Mouse (Mus musculus) kidney, adult 2 months (tissue): Measurements from ENCODE around the gene Scfd2.

Source experiments
- CTCF ChIP-seq: fragments of 200-500 bp; conservative IDR thresholded peaks from 2 replicates; pipeline ENCODE4 v1.5.1; 2011; ENCODE audit warnings: low read depth, mild to moderate bottlenecking, control low read depth, low read length, moderate library complexity, mixed read lengths; ENCODE audit not compliant: insufficient read depth, insufficient read length
- POLR2A ChIP-seq: fragments of 200-500 bp; IDR thresholded peaks from one replicate; pipeline ENCODE4 v1.6.1; 2011; ENCODE audit warnings: low read depth, low read length, control low read depth

DNA sequence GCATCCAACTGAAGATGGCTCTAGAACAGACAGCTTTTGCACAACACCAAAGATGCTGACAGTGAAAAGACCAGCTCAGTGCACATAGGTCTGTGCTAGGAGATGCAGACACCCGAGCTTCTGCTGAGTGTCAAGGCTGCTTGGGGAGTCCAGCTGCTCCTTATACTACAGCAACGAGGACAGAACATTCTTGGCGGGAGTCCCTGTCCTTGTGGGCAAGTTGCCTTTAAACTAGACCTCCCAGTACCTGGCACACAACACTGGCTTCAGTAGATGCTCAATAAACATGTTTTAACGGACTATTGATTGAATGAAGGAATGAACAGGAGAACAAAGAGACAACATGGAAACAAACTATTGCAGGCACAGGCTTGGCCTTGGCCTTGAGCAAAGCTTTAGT, 226.8 kb downstream of the Scfd2 start:
- no peak for TF ChIP-seq CTCF
- TF ChIP-seq POLR2A: no peak
